Comparison of ENCODE assay signal across 35 mouse cellular contexts in the genomic region with DNA sequence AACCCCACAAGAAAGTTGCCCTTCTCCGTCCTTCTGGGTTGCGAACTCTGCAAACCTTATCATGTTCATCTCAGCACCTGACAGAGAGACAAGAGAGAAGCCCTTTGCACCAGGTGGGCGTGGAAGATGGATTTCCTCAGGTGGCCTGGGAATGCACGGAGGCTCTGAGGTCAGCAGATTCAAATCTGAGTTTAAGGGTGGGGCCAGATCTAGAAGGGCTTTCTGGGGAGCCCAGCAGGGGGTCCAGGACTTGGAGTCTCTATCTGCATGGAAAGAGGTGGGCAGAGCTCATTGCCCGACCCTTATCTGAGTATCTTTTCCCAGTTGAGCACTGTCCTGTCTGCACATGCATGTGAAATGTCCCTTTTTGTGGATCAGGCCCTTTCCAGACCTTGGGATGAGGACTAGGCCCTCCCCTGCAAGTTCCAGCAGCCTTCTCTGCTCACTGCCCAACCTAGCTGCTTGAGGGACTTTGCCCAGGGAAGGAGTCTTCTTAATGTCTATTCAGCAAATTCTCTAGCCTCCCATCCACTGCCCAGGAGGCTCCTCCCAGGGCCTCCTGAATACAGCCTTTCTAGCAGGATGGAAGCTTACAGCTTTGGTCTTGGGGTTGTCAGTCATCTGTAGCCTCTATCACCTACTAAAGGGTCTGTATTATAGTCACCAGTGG. TPM values are rescaled to one million over a fixed set of nuclear protein-coding genes. Genes with fewer than 3 reads are reported as not detected.
DNase-seq lines count a peak whose midpoint lies in the region; ATAC-seq and TF ChIP-seq lines count a peak whose summit lies in the region.
"Had no signal": no experiment of that assay in that cellular context is flagged by ENCODE, and none has a peak within 500 bp of the region (broad histone marks: within the 10 kb centered on the region; RNA-seq: fewer than 3 reads in every experiment).

No protein-coding gene starts in this region.

- no peaks in the 10 kb centered on the region for H3K4me1 ChIP-seq in kidney, postnatal 0 days (replicated peaks; ENCODE audit: insufficient read depth, low read length)
- no peaks in the 10 kb centered on the region for H3K4me1 ChIP-seq in stomach, postnatal 0 days (replicated peaks; ENCODE audit: control insufficient read depth, insufficient read depth)
- H3K4me1 ChIP-seq: forebrain, embryonic 10.5 days; heart, embryonic 12.5 days; lung, embryonic 15.5 days; midbrain, embryonic 15.5 days; neural tube, embryonic 13.5 days; stomach, embryonic 15.5 days had no signal

- no peak for TF ChIP-seq CTCF in kidney, postnatal 0 days (IDR thresholded peaks at IDR 0.05; ENCODE audit: low read depth)
- no peak for TF ChIP-seq CTCF in stomach, postnatal 0 days (IDR thresholded peaks at IDR 0.05; ENCODE audit: low read depth)

- DNase-seq in ZHBTc4 (ENCODE audit: low read depth, low spot score), result peak; percentile 39
- peak; percentile 49 for DNase-seq in kidney, adult 18-20 months
- peak; percentile 11 for DNase-seq in kidney, postnatal 0 days (ENCODE audit: low spot score)
- DNase-seq in stomach, postnatal 0 days (ENCODE audit: low spot score), result no peak
- no peak for DNase-seq in spleen, adult 12 weeks (ENCODE audit: low spot score)
- DNase-seq in urinary bladder, postnatal 36 days (ENCODE audit: low spot score in 2 of 2), result no peak
- DNase-seq in gastrocnemius, postnatal 14 days, result no peak
- DNase-seq: adrenal gland, adult 2 months; cerebellum, adult 11-12 months; cerebellum, postnatal 10 days; gastrocnemius, postnatal 10 days; heart, adult 18-20 months; heart, postnatal 10 days; left cerebral cortex, postnatal 4 days; liver; lung, postnatal 4 days; thymus, adult 2 months; thymus, postnatal 4 days had no signal

- no peak overlapping the region for H3K4me2 ChIP-seq in kidney, postnatal 0 days (ENCODE audit: low read length)
- H3K4me2 ChIP-seq in stomach, postnatal 0 days (replicated peaks; ENCODE audit: low read depth), result no peak overlapping the region
- H3K4me2 ChIP-seq: heart, embryonic 12.5 days; liver, embryonic 15.5 days; lung, embryonic 15.5 days; midbrain, embryonic 15.5 days; neural tube, embryonic 13.5 days; stomach, embryonic 15.5 days had no signal

- H3K36me3 ChIP-seq in kidney, postnatal 0 days (ENCODE audit: insufficient read depth, low read length), result no peaks in the 10 kb centered on the region
- no peaks in the 10 kb centered on the region for H3K36me3 ChIP-seq in stomach, postnatal 0 days (ENCODE audit: control insufficient read depth, insufficient read depth, low read length)
- H3K36me3 ChIP-seq: forebrain, embryonic 10.5 days; heart, embryonic 12.5 days; hindbrain, embryonic 10.5 days; liver, embryonic 15.5 days; lung, embryonic 15.5 days; midbrain, embryonic 15.5 days; neural tube, embryonic 13.5 days; stomach, embryonic 15.5 days had no signal

- no peak overlapping the region for H3K4me3 ChIP-seq in kidney, postnatal 0 days (replicated peaks; ENCODE audit: low read depth, low read length)
- no peak overlapping the region for H3K4me3 ChIP-seq in stomach, postnatal 0 days (ENCODE audit: low read depth, low read length)
- H3K4me3 ChIP-seq: forebrain, embryonic 10.5 days; heart, embryonic 12.5 days; hindbrain, embryonic 10.5 days; liver, embryonic 15.5 days; lung, embryonic 15.5 days; midbrain, embryonic 15.5 days; myocyte; neural tube, embryonic 13.5 days; stomach, embryonic 15.5 days had no signal

- peak overlapping the region; percentile 25; the same call in 1 of the 2 replicates for H3K27ac ChIP-seq in kidney, postnatal 0 days
- H3K27ac ChIP-seq in stomach, postnatal 0 days (replicated peaks), result no peak overlapping the region
- H3K27ac ChIP-seq: forebrain, embryonic 10.5 days; hindbrain, embryonic 10.5 days; hindbrain, postnatal 0 days; liver, embryonic 15.5 days; lung, embryonic 15.5 days; midbrain, embryonic 15.5 days; neural tube, embryonic 13.5 days; stomach, embryonic 15.5 days had no signal

- H3K27me3 ChIP-seq in kidney, postnatal 0 days (ENCODE audit: insufficient read depth, low read length), result no peaks in the 10 kb centered on the region
- no peaks in the 10 kb centered on the region for H3K27me3 ChIP-seq in stomach, postnatal 0 days (ENCODE audit: control insufficient read depth, insufficient read depth, low read length)
- H3K27me3 ChIP-seq: neural tube, embryonic 13.5 days; stomach, embryonic 15.5 days had no signal

- no peaks in the 10 kb centered on the region for H3K9me3 ChIP-seq in kidney, postnatal 0 days (replicated peaks; ENCODE audit: low read length)
- H3K9me3 ChIP-seq in stomach, postnatal 0 days (ENCODE audit: control insufficient read depth, low read length), result no peaks in the 10 kb centered on the region
- H3K9me3 ChIP-seq: forebrain, embryonic 10.5 days; heart, embryonic 12.5 days; hindbrain, embryonic 10.5 days; liver, embryonic 15.5 days; lung, embryonic 15.5 days; midbrain, embryonic 15.5 days; neural tube, embryonic 13.5 days; stomach, embryonic 15.5 days had no signal

- intact Hi-C loops in gastrocnemius, postnatal 14 days (cut with DNase I; ENCODE audit: low total_unique reads), result no loop called here

- TF ChIP-seq EP300 in stomach, postnatal 0 days (optimal IDR thresholded peaks at IDR 0.05), result no peak

- H3K9ac ChIP-seq in kidney, postnatal 0 days (ENCODE audit: low read depth, low read length), result no peak overlapping the region
- H3K9ac ChIP-seq in stomach, postnatal 0 days (ENCODE audit: low read length), result 0 out of 2 replicates have a peak overlapping the region, but pooled peaks have one; percentile 4
- H3K9ac ChIP-seq: heart, embryonic 12.5 days; liver, embryonic 15.5 days; lung, embryonic 15.5 days; midbrain, embryonic 15.5 days; neural tube, embryonic 13.5 days; stomach, embryonic 15.5 days had no signal

- ATAC-seq in kidney, postnatal 0 days (replicated peaks; ENCODE audit: low FRiP score, low read depth), result peak; percentile 67
- no peak for ATAC-seq in stomach, postnatal 0 days (ENCODE audit: low FRiP score, low TSS enrichment)
- ATAC-seq: hindbrain, postnatal 0 days; midbrain, embryonic 15.5 days; Patski had no signal

- 71% methylated on average over 5 of the region's 5 CpGs for WGBS in kidney, postnatal 0 days
- WGBS in stomach, postnatal 0 days, result 52% methylated on average over 5 of the region's 5 CpGs

RNA-seq across cellular contexts. Expression of gene Slc34a3, which starts 0.5 kb away (rescaled TPM):
- polyA plus RNA-seq in kidney, postnatal 0 days (2015; fragmentation: Nextera tagmentation; extraction: Ambion mirVana), result 1.5 and 1.6 TPM in 2 replicates
- 0.10 and 0.12 TPM in 2 replicates for polyA plus RNA-seq in stomach, postnatal 0 days (2015; fragmentation: Nextera tagmentation; extraction: Ambion mirVana)
- total RNA-seq in gastrocnemius, postnatal 14 days (2021), result not detected
- total RNA-seq: adrenal gland, adult 2 months; gastrocnemius, postnatal 10 days; heart, adult 18-20 months; heart, postnatal 10 days; hindbrain, postnatal 0 days; layer of hippocampus, postnatal 10 days; left cerebral cortex, adult 8-10 months; left cerebral cortex, postnatal 4 days; megakaryocyte-erythroid progenitor cell, adult 5-6 weeks had no signal
- polyA plus RNA-seq: adrenal gland, adult 2 months; embryonic facial prominence, embryonic 11.5 days; forebrain, embryonic 10.5 days; heart, embryonic 12.5 days; hindbrain, embryonic 10.5 days; hindbrain, postnatal 0 days; liver, embryonic 15.5 days; lung, embryonic 15.5 days; midbrain, embryonic 15.5 days; myocyte; neural tube, embryonic 13.5 days; Patski had no signal

RNA-seq across cellular contexts. Expression of gene Rnf224, which starts 1.9 kb away (rescaled TPM):
- polyA plus RNA-seq in kidney, postnatal 0 days (2015; fragmentation: Nextera tagmentation; extraction: Ambion mirVana), result 0.16 and 0.28 TPM in 2 replicates
- 0.51 and 0.91 TPM in 2 replicates for polyA plus RNA-seq in stomach, postnatal 0 days (2015; fragmentation: Nextera tagmentation; extraction: Ambion mirVana)
- not detected for total RNA-seq in gastrocnemius, postnatal 14 days (2021)
- total RNA-seq: adrenal gland, adult 2 months; gastrocnemius, postnatal 10 days; heart, adult 18-20 months; heart, postnatal 10 days; hindbrain, postnatal 0 days; layer of hippocampus, postnatal 10 days; left cerebral cortex, adult 8-10 months; left cerebral cortex, postnatal 4 days; megakaryocyte-erythroid progenitor cell, adult 5-6 weeks had no signal
- polyA plus RNA-seq: adrenal gland, adult 2 months; embryonic facial prominence, embryonic 11.5 days; forebrain, embryonic 10.5 days; frontal cortex, adult 2 months; heart, embryonic 12.5 days; hindbrain, embryonic 10.5 days; hindbrain, postnatal 0 days; large intestine, adult 2 months; liver, embryonic 15.5 days; lung, embryonic 15.5 days; midbrain, embryonic 15.5 days; myocyte; neural tube, embryonic 13.5 days; Patski had no signal

RNA-seq across cellular contexts. Expression of gene Rnf208, which starts 7.4 kb away (rescaled TPM):
- 24.2 and 27.4 TPM in 2 replicates for polyA plus RNA-seq in kidney, postnatal 0 days (2015; fragmentation: Nextera tagmentation; extraction: Ambion mirVana)
- 26.8 and 31.7 TPM in 2 replicates for polyA plus RNA-seq in stomach, postnatal 0 days (2015; fragmentation: Nextera tagmentation; extraction: Ambion mirVana)
- total RNA-seq in gastrocnemius, postnatal 14 days (2021), result 1 to 10 TPM in 1 of 2 experiments, under 1 TPM in 1; 0.66 to 1.4 TPM

RNA-seq across cellular contexts. Expression of gene Cysrt1, which starts 7.6 kb away (rescaled TPM):
- 0.61 and 0.75 TPM in 2 replicates for polyA plus RNA-seq in kidney, postnatal 0 days (2015; fragmentation: Nextera tagmentation; extraction: Ambion mirVana)
- 326 and 355 TPM in 2 replicates for polyA plus RNA-seq in stomach, postnatal 0 days (2015; fragmentation: Nextera tagmentation; extraction: Ambion mirVana)
- not detected for total RNA-seq in gastrocnemius, postnatal 14 days (2021)
- total RNA-seq: adrenal gland, adult 2 months; gastrocnemius, postnatal 10 days; heart, adult 18-20 months; heart, postnatal 10 days; hindbrain, postnatal 0 days; layer of hippocampus, postnatal 10 days; left cerebral cortex, adult 8-10 months; left cerebral cortex, postnatal 4 days; megakaryocyte-erythroid progenitor cell, adult 5-6 weeks had no signal
- polyA plus RNA-seq: adrenal gland, adult 2 months; embryonic facial prominence, embryonic 11.5 days; heart, embryonic 12.5 days; hindbrain, embryonic 10.5 days; liver, embryonic 15.5 days; myocyte; Patski had no signal

RNA-seq across cellular contexts. Expression of gene Tubb4b, which starts 10.2 kb away (rescaled TPM):
- 339 and 384 TPM in 2 replicates for polyA plus RNA-seq in kidney, postnatal 0 days (2015; fragmentation: Nextera tagmentation; extraction: Ambion mirVana)
- polyA plus RNA-seq in stomach, postnatal 0 days (2015; fragmentation: Nextera tagmentation; extraction: Ambion mirVana), result 475 and 486 TPM in 2 replicates
- total RNA-seq in gastrocnemius, postnatal 14 days (2021), result 100 to 1,000 TPM; 291 to 431 TPM

Comparison
In these comparisons a context has a peak if more than half of its experiments do, and no peak if none do; other contexts are left out.
1. DNase-seq: peak in ZHBTc4 (single experiment), kidney, adult 18-20 months (single experiment) and kidney, postnatal 0 days (single experiment); none in stomach, postnatal 0 days (single experiment), spleen, adult 12 weeks (single experiment), urinary bladder, postnatal 36 days (0 of 2) and gastrocnemius, postnatal 14 days (single experiment).